Comparison of ENCODE assay signal across 28 mouse cellular contexts in genomic region chr14:21102666-21103203, GRCm38 (mm10). TPM values are rescaled to one million over a fixed set of nuclear protein-coding genes. Genes with fewer than 3 reads are reported as not detected.
DNase-seq lines count a peak whose midpoint lies in the region; ATAC-seq and TF ChIP-seq lines count a peak whose summit lies in the region.
"Had no signal": no experiment of that assay in that cellular context is flagged by ENCODE, and none has a peak within 500 bp of the region (broad histone marks: within the 10 kb centered on the region; RNA-seq: fewer than 3 reads in every experiment).

No protein-coding gene starts in this region.

- H3K79me2 ChIP-seq in heart, adult 2 months (replicated peaks; ENCODE audit: control insufficient read depth, insufficient read depth, low read length): no peaks in the 10 kb centered on the region

- intact Hi-C loops in heart, adult 2 months (cut with DNase I): no loop called here

- H3K4me3 ChIP-seq in heart, adult 2 months: no peak overlapping the region
- H3K4me3 ChIP-seq in megakaryocyte, embryonic 14.5 days (replicated peaks): peak overlapping the region; percentile 57
- H3K4me3 ChIP-seq in liver, postnatal 0 days (ENCODE audit: low read depth, low read length): no peak overlapping the region
- H3K4me3 ChIP-seq: embryonic facial prominence, embryonic 13.5 days; forebrain, embryonic 10.5 days; gastrocnemius, adult 2 months; heart, embryonic 13.5 days; midbrain, embryonic 13.5 days; neural tube, embryonic 15.5 days had no signal

- no peak for TF ChIP-seq EP300 in heart, adult 2 months (IDR thresholded peaks at IDR 0.05; ENCODE audit: insufficient read depth, low read depth, low read length)
- no peak for TF ChIP-seq EP300 in liver, postnatal 0 days (IDR thresholded peaks at IDR 0.05; ENCODE audit: low read depth)

- H3K9me3 ChIP-seq in megakaryocyte, embryonic 14.5 days: no peaks in the 10 kb centered on the region
- H3K9me3 ChIP-seq in liver, postnatal 0 days (ENCODE audit: low read length): no peaks in the 10 kb centered on the region
- H3K9me3 ChIP-seq: embryonic facial prominence, embryonic 13.5 days; forebrain, embryonic 10.5 days; heart, embryonic 13.5 days; midbrain, embryonic 13.5 days; neural tube, embryonic 15.5 days had no signal

- H3K27ac ChIP-seq in heart, adult 2 months: no peak overlapping the region
- H3K27ac ChIP-seq in liver, postnatal 0 days (ENCODE audit: low read depth): 0 out of 2 replicates have a peak overlapping the region, but pooled peaks have one; percentile 25
- H3K27ac ChIP-seq: embryonic facial prominence, embryonic 13.5 days; forebrain, embryonic 10.5 days; heart, embryonic 13.5 days; hindbrain, embryonic 14.5 days; midbrain, embryonic 13.5 days; neural tube, embryonic 15.5 days had no signal

- H3K4me1 ChIP-seq in heart, adult 2 months (ENCODE audit: control insufficient read depth, insufficient read depth, low read length): peaks cover 4% of the 10 kb centered on the region
- peaks cover 49% of the 10 kb centered on the region for H3K4me1 ChIP-seq in megakaryocyte, embryonic 14.5 days
- peaks cover 26% of the 10 kb centered on the region for H3K4me1 ChIP-seq in liver, postnatal 0 days (ENCODE audit: insufficient read depth)
- H3K4me1 ChIP-seq: neural tube, embryonic 15.5 days had no signal

- no peak for TF ChIP-seq CTCF in heart, adult 2 months (IDR thresholded peaks at IDR 0.05)
- TF ChIP-seq CTCF in liver, postnatal 0 days (IDR thresholded peaks at IDR 0.05; ENCODE audit: low read depth): no peak

- no peak overlapping the region for H3K4me2 ChIP-seq in liver, postnatal 0 days (ENCODE audit: low read depth, low read length)
- H3K4me2 ChIP-seq: embryonic facial prominence, embryonic 13.5 days; heart, embryonic 13.5 days; hindbrain, embryonic 14.5 days; midbrain, embryonic 13.5 days; neural tube, embryonic 15.5 days had no signal

- H3K9ac ChIP-seq in heart, adult 2 months (ENCODE audit: low read depth, low read length): no peak overlapping the region
- H3K9ac ChIP-seq in liver, postnatal 0 days (replicated peaks): no peak overlapping the region
- H3K9ac ChIP-seq: embryonic facial prominence, embryonic 13.5 days; heart, embryonic 13.5 days; hindbrain, embryonic 14.5 days; midbrain, embryonic 13.5 days; neural tube, embryonic 15.5 days had no signal

- H3K36me3 ChIP-seq in heart, adult 2 months (ENCODE audit: control insufficient read depth, insufficient read depth, low read length): peaks cover 2% of the 10 kb centered on the region
- H3K36me3 ChIP-seq in megakaryocyte, embryonic 14.5 days (replicated peaks; ENCODE audit: low read length): peaks cover 6% of the 10 kb centered on the region
- no peaks in the 10 kb centered on the region; the same call in 1 of the 2 replicates for H3K36me3 ChIP-seq in liver, postnatal 0 days (replicated peaks; ENCODE audit: insufficient read depth, low read length)
- H3K36me3 ChIP-seq: midbrain, embryonic 13.5 days; neural tube, embryonic 15.5 days had no signal

- TF ChIP-seq POLR2A in heart, adult 2 months (IDR thresholded peaks at IDR 0.05; ENCODE audit: insufficient read depth, low read depth, low read length): no peak

- 72% methylated on average over 4 of the region's 4 CpGs for WGBS in heart, adult 2 months
- 61% methylated on average over 4 of the region's 4 CpGs for WGBS in liver, postnatal 0 days (ENCODE audit: insufficient replicate concordance)

- no peaks in the 10 kb centered on the region for H3K27me3 ChIP-seq in heart, adult 2 months (ENCODE audit: control insufficient read depth, insufficient read depth, low read length)
- no peaks in the 10 kb centered on the region for H3K27me3 ChIP-seq in megakaryocyte, embryonic 14.5 days (replicated peaks)
- no peaks in the 10 kb centered on the region for H3K27me3 ChIP-seq in liver, postnatal 0 days (ENCODE audit: insufficient read depth, low read length)
- H3K27me3 ChIP-seq: embryonic facial prominence, embryonic 13.5 days; heart, embryonic 13.5 days; midbrain, embryonic 13.5 days; neural tube, embryonic 15.5 days had no signal

- DNase-seq in heart, adult 11 months: peak; percentile 84
- DNase-seq in heart, adult 2 months: no peak
- DNase-seq in liver, postnatal 0 days: no peak
- no peak for DNase-seq in adrenal gland, adult 2 months
- no peak for DNase-seq in thymus, postnatal 4 days
- DNase-seq: adrenal gland, adult 8-10 months; cerebellum, adult 11 months; cerebellum, adult 9-10 months; gastrocnemius, adult 2 months; gastrocnemius, postnatal 36 days; heart, postnatal 10 days; kidney, adult 18-20 months; kidney, postnatal 36 days; layer of hippocampus, postnatal 36 days; left cerebral cortex, postnatal 4 days; lung, adult 2 months; lung, postnatal 14 days; retina, postnatal 1 day; right cerebral cortex, postnatal 14 days had no signal

- no peak for ATAC-seq in megakaryocyte, adult 5-6 weeks (ENCODE audit: poor library complexity, severe bottlenecking)
- no peak for ATAC-seq in liver, postnatal 0 days
- ATAC-seq: forebrain, embryonic 16.5 days; midbrain, embryonic 13.5 days had no signal

RNA-seq across cellular contexts. Expression of gene Adk, which starts 50.4 kb away (rescaled TPM):
- 100 to 1,000 TPM; 212 to 253 TPM for total RNA-seq in heart, adult 2 months (2021)
- polyA plus RNA-seq in heart, adult 2 months (2012; rRNA removed): 104 and 160 TPM in 2 replicates
- polyA plus RNA-seq in megakaryocyte, embryonic 14.5 days (2012; ENCODE audit: insufficient read depth, low replicate concordance): 2.1 TPM in 1 of 2 replicates, not detected in the other
- 41.2 and 47.1 TPM in 2 replicates for total RNA-seq in megakaryocyte, adult 5-6 weeks (2015)
- 28.6 and 54.7 TPM in 2 replicates for total RNA-seq in megakaryocyte, adult 5-6 weeks (2017)
- 467 and 475 TPM in 2 replicates for polyA plus RNA-seq in liver, postnatal 0 days (2015; fragmentation: Nextera tagmentation; extraction: Ambion mirVana)
- total RNA-seq in adrenal gland, adult 2 months (2021): 100 to 1,000 TPM; 103 to 124 TPM
- 11.8 and 12.4 TPM in 2 replicates for polyA plus RNA-seq in adrenal gland, adult 2 months (2012; rRNA removed)

RNA-seq across cellular contexts. Expression of gene Ap3m1, which starts 50.4 kb away (rescaled TPM):
- 10 to 100 TPM; 51.6 to 69.4 TPM for total RNA-seq in heart, adult 2 months (2021)
- 26.6 and 69.2 TPM in 2 replicates for polyA plus RNA-seq in heart, adult 2 months (2012; rRNA removed)
- polyA plus RNA-seq in megakaryocyte, embryonic 14.5 days (2012; ENCODE audit: insufficient read depth, low replicate concordance): 0.49 and 2.7 TPM in 2 replicates
- total RNA-seq in megakaryocyte, adult 5-6 weeks (2015): 66.8 and 78.9 TPM in 2 replicates
- 79.7 and 96.9 TPM in 2 replicates for total RNA-seq in megakaryocyte, adult 5-6 weeks (2017)
- 23.5 and 28.6 TPM in 2 replicates for polyA plus RNA-seq in liver, postnatal 0 days (2015; fragmentation: Nextera tagmentation; extraction: Ambion mirVana)
- 100 to 1,000 TPM; 106 to 109 TPM for total RNA-seq in adrenal gland, adult 2 months (2021)
- 9.0 and 10.3 TPM in 2 replicates for polyA plus RNA-seq in adrenal gland, adult 2 months (2012; rRNA removed)
